Mouse (Mus musculus) spleen, adult 2 months (tissue): ENCODE results near the gene Rps18. TPM values are rescaled to one million over a fixed set of nuclear protein-coding genes. Genes with fewer than 3 reads are reported as not detected.
A peak's percentile ranks its signal among the peaks of the same experiment; 100 is the strongest.

ENCODE experiments used
- DNase-seq, 2 experiments: peaks; one replicate each; pipeline versions ENCODE4 v3.0.0 to v3.0.0-alpha.2; 2012 to 2021; ENCODE audit warnings: low spot score in 2 of 2, low read depth in 1 of 2
- H3K27ac ChIP-seq: fragments of 200-500 bp; 2 replicates; pipeline ENCODE4 v1.5.1; 2012; ENCODE audit warnings: low read length, inconsistent platforms; ENCODE audit not compliant: insufficient read depth
- H3K27me3 ChIP-seq: fragments of 200-500 bp; 2 replicates; pipeline ENCODE4 v1.6.1; 2012; ENCODE audit warnings: mild to moderate bottlenecking, moderate library complexity, low read length, inconsistent platforms; ENCODE audit not compliant: control insufficient read depth, insufficient read depth
- H3K36me3 ChIP-seq: fragments of 200-500 bp; 2 replicates; pipeline ENCODE4 v1.6.1; 2012; ENCODE audit warnings: mild to moderate bottlenecking, low read length, inconsistent platforms; ENCODE audit not compliant: control insufficient read depth, insufficient read depth
- H3K4me1 ChIP-seq: fragments of 200-500 bp; 2 replicates; pipeline ENCODE4 v1.6.1; 2011; ENCODE audit warnings: inconsistent platforms; ENCODE audit not compliant: control insufficient read depth, insufficient read depth, insufficient read length
- H3K4me3 ChIP-seq: fragments of 200-500 bp; 2 replicates; pipeline ENCODE4 v1.5.1; 2011; ENCODE audit warnings: mild to moderate bottlenecking, inconsistent platforms; ENCODE audit not compliant: insufficient read depth, insufficient read length; ENCODE audit errors: extremely low read depth
- CTCF ChIP-seq: fragments of 200-500 bp; IDR thresholded peaks from 2 replicates; pipeline ENCODE4 v1.5.1; 2011; ENCODE audit warnings: mild to moderate bottlenecking, inconsistent platforms; ENCODE audit not compliant: insufficient read depth, insufficient read length, insufficient replicate concordance; ENCODE audit errors: extremely low read depth
- POLR2A ChIP-seq: fragments of 200-500 bp; IDR thresholded peaks from 2 replicates; pipeline ENCODE4 v1.6.1; 2011; ENCODE audit warnings: low read depth, low read length, inconsistent platforms
- WGBS: fragments of 180-500 bp; shearing (Covaris S2); methylation state at CpG from one replicate; pipeline ENCODE4 v1.1.7; 2018; 5-methylcytosine and 5-hydroxymethylcytosine counted together
- polyA plus RNA-seq: library from polyadenylated mRNA; depleted of rRNA; stranded (reverse); fragments of >200 nt; gene quantifications from 2 replicates; pipeline ENCODE4 v1.2.3, GENCODE M21; 2012

The Rps18 gene
- polyA plus RNA-seq, 1 experiment, result 476 TPM

- 2% methylated on average over 10 of the region's 20 CpGs for WGBS
- DNase-seq, result no peak
- TF ChIP-seq CTCF, result no peak
- no peak for TF ChIP-seq POLR2A
- Histone ChIP-seq H3K27ac (no peak overlapping the region), H3K27me3 (no peaks in the 10 kb centered on the region), H3K4me3 (peak overlapping the region; percentile 63), H3K36me3 (peaks cover 31% of the 10 kb centered on the region), H3K4me1 (peaks cover 15% of the 10 kb centered on the region; the same call in 1 of the 2 replicates)
Observed at GRCm38 (mm10) chr17:33916294-33916693, 39.5 kb downstream of the Rps18 start.

GRCm38 (mm10) chr17:33915671-33916250 lies 40.0 kb downstream of the Rps18 start, which contains the start of the genes Tapbp and Zbtb22:
Gene Tapbp, plus strand, starts transcription at chr17:33915899.
Gene Zbtb22, plus strand, starts transcription at chr17:33915904.
- Histone ChIP-seq H3K4me3 (peak within 1 kb of the TSS; percentile 63), H3K27me3 (no peaks in the 10 kb centered on the region), H3K27ac (peak within 1 kb of the TSS; percentile 64), H3K36me3 (peaks cover 32% of the 10 kb centered on the region), H3K4me1 (peaks cover 15% of the 10 kb centered on the region; the same call in 1 of the 2 replicates)
- whole genome bisulfite sequencing, result under 1% methylated on average over 29 of the region's 34 CpGs
- DNase-seq, result peak; percentile 94
- no peak for TF ChIP-seq CTCF
- TF ChIP-seq POLR2A, result 0 out of 2 replicates have a peak, but pooled peaks have one; percentile 1

GRCm38 (mm10) chr17:33914969-33915391 lies 40.8 kb downstream of the Rps18 start:
- TF ChIP-seq CTCF (no peak), POLR2A (no peak)
- Histone ChIP-seq H3K27ac (no peak overlapping the region), H3K36me3 (peaks cover 32% of the 10 kb centered on the region), H3K4me3 (no peak overlapping the region), H3K27me3 (no peaks in the 10 kb centered on the region), H3K4me1 (peaks cover 15% of the 10 kb centered on the region; the same call in 1 of the 2 replicates)
- DNase-seq, result no peak
- WGBS, result 85% methylated on average over 13 of the region's 13 CpGs

- Histone ChIP-seq H3K4me1 (peaks cover 14% of the 10 kb centered on the region; the same call in 1 of the 2 replicates), H3K27me3 (no peaks in the 10 kb centered on the region), H3K4me3 (no peak overlapping the region), H3K36me3 (peaks cover 32% of the 10 kb centered on the region), H3K27ac (peak overlapping the region; percentile 10)
- WGBS, result 94% methylated on average over 8 of the region's 8 CpGs
- TF ChIP-seq CTCF (no peak), POLR2A (no peak)
- DNase-seq, result no peak
Observed at GRCm38 (mm10) chr17:33913905-33914304, 41.9 kb downstream of the Rps18 start.

GRCm38 (mm10) chr17:33913264-33913663 lies 42.5 kb downstream of the Rps18 start:
- H3K4me1 ChIP-seq, result peaks cover 8% of the 10 kb centered on the region; the same call in 1 of the 2 replicates
- 93% methylated on average over 10 of the region's 10 CpGs for WGBS
- H3K27me3 ChIP-seq, result no peaks in the 10 kb centered on the region
- no peak overlapping the region for H3K27ac ChIP-seq
- H3K36me3 ChIP-seq, result peaks cover 32% of the 10 kb centered on the region
- DNase-seq, result no peak
- H3K4me3 ChIP-seq, result no peak overlapping the region
- TF ChIP-seq POLR2A (no peak), CTCF (no peak)

GRCm38 (mm10) chr17:33911813-33912414 lies 43.9 kb downstream of the Rps18 start:
- Histone ChIP-seq H3K27ac (no peak overlapping the region), H3K27me3 (no peaks in the 10 kb centered on the region), H3K4me3 (no peak overlapping the region), H3K4me1 (peaks cover 5% of the 10 kb centered on the region; the same call in 1 of the 2 replicates), H3K36me3 (peaks cover 28% of the 10 kb centered on the region)
- DNase-seq, result no peak
- WGBS, result 93% methylated on average over 28 of the region's 28 CpGs
- TF ChIP-seq CTCF (no peak), POLR2A (no peak)

- WGBS, result 95% methylated on average over 31 of the region's 31 CpGs
- no peak overlapping the region for H3K27ac ChIP-seq
- TF ChIP-seq POLR2A (no peak), CTCF (no peak)
- no peak overlapping the region for H3K4me3 ChIP-seq
- no peaks in the 10 kb centered on the region for H3K27me3 ChIP-seq
- peaks cover 28% of the 10 kb centered on the region for H3K36me3 ChIP-seq
- DNase-seq, result no peak
- H3K4me1 ChIP-seq, result peaks cover 2% of the 10 kb centered on the region; the same call in 1 of the 2 replicates
Observed at GRCm38 (mm10) chr17:33911052-33911812, 44.6 kb downstream of the Rps18 start.
